Mouse (Mus musculus) induced T-regulatory cell, adult 2 months (primary cell): ENCODE data around the gene Cfap54.
A peak's percentile ranks its signal among the peaks of the same experiment; 100 is the strongest.

Source experiments
- DNase-seq: peaks from one replicate; pipeline ENCODE4 v3.0.0-alpha.2; 2012; ENCODE audit warnings: low read depth

The Cfap54 gene

GRCm38 (mm10) chr10:93097439-93097838 is 16.0 kb upstream of the Cfap54 start:
- no peak for DNase-seq

- no peak for DNase-seq
Observed at GRCm38 (mm10) chr10:93095827-93096226, 14.4 kb upstream of the Cfap54 start.

GRCm38 (mm10) chr10:93094957-93095580 is 13.7 kb upstream of the Cfap54 start:
- no peak for DNase-seq

GRCm38 (mm10) chr10:93091928-93092327 is 10.5 kb upstream of the Cfap54 start:
- no peak for DNase-seq

- DNase-seq: no peak
Observed at GRCm38 (mm10) chr10:93090241-93090640, 8.8 kb upstream of the Cfap54 start.

GRCm38 (mm10) chr10:93088396-93089048 is 7.1 kb upstream of the Cfap54 start:
- no peak for DNase-seq

- no peak for DNase-seq
Observed at GRCm38 (mm10) chr10:93087504-93087903, 6.1 kb upstream of the Cfap54 start.

- peak; percentile 50 for DNase-seq
Observed at GRCm38 (mm10) chr10:93083963-93084340, 2.5 kb upstream of the Cfap54 start.

- peak; percentile 83 for DNase-seq
Observed at GRCm38 (mm10) chr10:93083198-93083962, 2.0 kb upstream of the Cfap54 start.

GRCm38 (mm10) chr10:93079486-93079885 is 1.9 kb downstream of the Cfap54 start:
- DNase-seq: no peak

- DNase-seq: no peak
Observed at GRCm38 (mm10) chr10:93077935-93078479, 3.4 kb downstream of the Cfap54 start.

- DNase-seq: no peak
Observed at GRCm38 (mm10) chr10:93076376-93076775, 5.0 kb downstream of the Cfap54 start.

- no peak for DNase-seq
Observed at GRCm38 (mm10) chr10:93075856-93076255, 5.6 kb downstream of the Cfap54 start.

GRCm38 (mm10) chr10:93072769-93073168 is 8.6 kb downstream of the Cfap54 start:
- DNase-seq: no peak

GRCm38 (mm10) chr10:93071753-93072152 is 9.7 kb downstream of the Cfap54 start:
- DNase-seq: peak; percentile 45

- DNase-seq: peak; percentile 98
Observed at GRCm38 (mm10) chr10:93070121-93070898, 11.1 kb downstream of the Cfap54 start.

GRCm38 (mm10) chr10:93069721-93070120 is 11.7 kb downstream of the Cfap54 start:
- no peak for DNase-seq

GRCm38 (mm10) chr10:93069041-93069679 is 12.3 kb downstream of the Cfap54 start:
- peak; percentile 74 for DNase-seq

GRCm38 (mm10) chr10:93064973-93065372 is 16.4 kb downstream of the Cfap54 start:
- DNase-seq: no peak

GRCm38 (mm10) chr10:93063576-93063975 is 17.8 kb downstream of the Cfap54 start:
- no peak for DNase-seq

- no peak for DNase-seq
Observed at GRCm38 (mm10) chr10:93062395-93062794, 19.0 kb downstream of the Cfap54 start.

GRCm38 (mm10) chr10:93053867-93054266 is 27.6 kb downstream of the Cfap54 start:
- no peak for DNase-seq
